Mouse (Mus musculus) spleen, adult 10 weeks (tissue): ENCODE data around the gene Ahr. TPM values are rescaled to one million over a fixed set of nuclear protein-coding genes. Genes with fewer than 3 reads are reported as not detected.

ENCODE experiments used
- polyA plus RNA-seq: library from polyadenylated mRNA; stranded (reverse); fragments of 350-450 nt; fragmentation: Illumina TruSeq; extraction: RNeasy Lipid Tissue Mini Kit (QIAGEN cat#74804); gene quantifications from one replicate; pipeline ENCODE4 v1.2.3, GENCODE M21; 2015; ENCODE audit warnings: low replicate concordance; ENCODE audit not compliant: insufficient read depth

The Ahr gene
- polyA plus RNA-seq, result 13.4 TPM

GRCm38 (mm10) chr12:35534754-35535236 lies at the start of gene Ahr:
TSS of gene Ahr (minus strand) at chr12:35535038.

